Mouse (Mus musculus) G1E-ER4 (cell line): ENCODE data around the gene Ccdc183. TPM values are rescaled to one million over a fixed set of nuclear protein-coding genes. Genes with fewer than 3 reads are reported as not detected.

Experiments
- GATA1 ChIP-seq: IDR thresholded peaks from one replicate; pipeline ENCODE4 v1.8.0; 2012; ENCODE audit warnings: low read length, inconsistent platforms
- polyA plus RNA-seq: library from polyadenylated mRNA; stranded (reverse); fragments of >175 nt; gene quantifications from 2 replicates; pipeline ENCODE4 v1.2.3, GENCODE M21; 2012

Gene Ccdc183
- polyA plus RNA-seq, 1 experiment = not detected

DNA sequence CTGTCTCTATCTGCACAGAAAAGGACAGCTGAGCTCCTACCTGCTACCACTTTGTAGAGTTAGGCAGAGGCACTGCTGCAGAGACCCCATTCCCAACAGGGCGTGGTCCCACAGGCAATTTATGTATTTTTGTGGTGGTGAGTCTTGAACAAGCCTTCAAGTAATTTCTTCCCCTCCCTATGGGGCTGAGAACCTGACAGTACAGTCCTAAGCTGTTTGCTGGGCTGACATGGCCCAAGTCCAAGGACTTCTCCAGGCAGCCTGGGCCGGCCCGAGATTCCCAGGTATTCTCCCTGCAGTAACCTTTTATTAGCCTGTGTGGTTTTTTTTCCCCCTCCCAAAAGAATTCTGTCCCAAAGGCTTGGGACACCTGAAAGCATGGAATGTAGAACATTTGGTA lies 33.3 kb downstream of the Ccdc183 start:
- TF ChIP-seq GATA1 = no peak

DNA sequence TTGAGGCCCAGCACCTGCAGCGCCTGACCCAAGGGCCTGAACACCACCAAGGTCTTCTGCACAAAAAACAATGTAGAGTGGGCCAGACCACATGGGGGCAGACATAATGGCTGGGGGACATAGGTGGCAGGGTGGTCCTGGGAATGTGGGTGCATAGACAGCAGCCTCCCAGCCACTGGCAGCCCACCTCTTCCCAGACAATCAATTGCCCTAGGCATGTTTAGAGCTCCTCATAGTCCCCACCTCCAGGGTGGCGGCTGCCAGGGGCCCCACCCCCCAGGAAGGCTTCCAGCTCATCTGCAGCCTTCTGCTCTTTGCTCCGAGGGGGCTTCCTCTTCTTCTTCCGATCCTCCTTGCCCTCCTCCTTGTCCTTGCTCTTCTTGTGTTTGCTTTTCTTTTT lies 33.9 kb downstream of the Ccdc183 start:
- TF ChIP-seq GATA1 = no peak

DNA sequence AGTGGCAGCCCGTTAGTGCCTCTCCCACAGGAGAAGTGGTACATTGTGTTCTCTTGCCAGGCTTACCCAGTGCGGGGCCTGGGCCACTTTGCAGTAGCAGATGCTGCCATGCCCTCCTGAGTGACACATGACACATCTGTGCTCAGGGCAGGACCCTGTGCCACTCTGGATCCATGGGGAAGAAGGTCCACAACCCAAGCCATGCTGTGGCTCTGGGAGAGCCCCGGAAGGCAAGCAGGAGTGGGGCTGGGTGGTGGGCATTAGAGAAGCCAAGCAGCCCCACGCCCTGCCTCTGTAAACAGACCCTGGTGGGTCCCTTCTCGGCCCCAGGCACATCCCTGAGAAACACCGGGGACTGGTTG lies 34.4 kb downstream of the Ccdc183 start:
- TF ChIP-seq GATA1 = no peak

DNA sequence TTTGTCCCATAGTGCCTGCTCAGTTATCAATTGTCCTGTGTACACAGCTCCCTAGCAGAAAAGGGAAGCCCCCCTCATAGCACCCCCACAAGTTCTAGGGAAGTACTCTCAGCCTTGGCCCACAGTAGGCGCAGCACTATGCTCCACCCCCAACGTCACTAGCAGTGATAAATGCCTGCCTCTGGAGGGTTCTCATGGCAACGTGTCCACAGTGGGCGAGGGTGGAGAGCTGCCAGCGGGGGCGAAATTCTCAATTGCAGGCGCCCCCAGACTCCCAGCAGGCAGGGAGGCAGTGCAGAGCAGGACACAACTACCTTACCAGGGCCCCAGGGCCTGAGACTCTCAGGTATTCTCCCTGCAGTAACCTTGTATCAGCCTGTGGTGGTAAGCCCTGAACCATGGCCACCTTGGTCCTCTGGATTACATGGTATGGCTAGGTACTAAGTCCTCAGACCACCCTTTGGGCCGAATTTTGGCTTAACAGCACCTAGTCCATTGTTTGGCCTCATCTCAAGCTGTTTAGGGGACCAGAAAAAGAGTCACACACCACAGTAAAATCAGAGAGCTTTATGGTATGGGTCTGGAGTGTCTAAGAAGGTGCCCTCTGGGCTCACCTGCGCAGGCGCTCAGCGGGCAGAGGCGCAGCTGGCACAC lies 34.9 kb downstream of the Ccdc183 start:
- TF ChIP-seq GATA1 = no peak

DNA sequence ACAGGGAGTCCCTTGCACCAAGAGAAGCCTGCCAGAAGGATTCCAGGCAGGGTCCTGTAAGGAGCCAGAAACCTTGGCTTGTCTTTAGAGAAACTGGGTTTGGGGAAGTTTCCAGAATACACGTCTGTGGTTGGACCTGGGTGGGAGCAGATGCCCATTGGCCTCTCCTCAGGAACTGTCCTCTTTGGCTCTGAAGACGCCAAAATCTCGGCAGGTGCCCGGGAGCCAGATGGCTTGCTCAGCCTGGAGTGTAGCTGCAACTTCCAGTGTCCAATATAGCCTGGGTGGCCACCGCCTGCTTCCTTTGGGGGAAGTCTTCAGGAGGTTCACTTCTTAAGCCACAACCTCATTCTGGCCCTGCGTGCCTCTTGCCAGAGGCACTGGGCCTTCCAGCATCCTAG lies 35.6 kb downstream of the Ccdc183 start:
- TF ChIP-seq GATA1 = no peak

DNA sequence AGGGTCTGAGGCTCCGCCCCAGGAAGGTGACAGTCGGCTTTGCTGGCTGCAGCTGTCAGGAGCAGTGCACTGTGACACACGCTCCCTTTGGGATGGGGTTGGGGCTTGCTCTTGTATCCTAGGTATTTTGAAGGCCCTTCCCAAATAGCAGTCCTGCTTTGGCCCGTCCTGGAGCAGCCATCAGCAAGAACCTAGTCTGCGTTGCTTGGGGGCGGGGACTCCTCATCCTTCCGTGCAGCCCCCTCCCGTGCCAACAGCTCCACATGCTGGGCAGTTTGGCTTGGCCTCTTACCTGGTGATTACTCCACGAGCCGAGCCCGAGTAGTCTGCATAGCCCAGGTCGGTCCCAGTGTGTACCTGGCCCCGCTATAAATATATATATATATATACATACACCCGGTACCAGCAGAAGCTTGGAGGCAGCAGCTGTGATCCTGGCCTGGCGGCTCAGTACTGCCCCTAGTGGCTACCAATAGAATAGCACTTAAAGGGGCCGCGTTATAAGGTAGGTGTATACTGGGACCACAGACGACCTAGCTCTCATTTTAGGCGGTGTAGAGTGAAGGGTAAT lies 36.1 kb downstream of the Ccdc183 start, which contains the start of gene Ajm1:
TSS of gene Ajm1 (minus strand) at position 464 of the 571 bp plus-strand sequence.
- TF ChIP-seq GATA1 = no peak

DNA sequence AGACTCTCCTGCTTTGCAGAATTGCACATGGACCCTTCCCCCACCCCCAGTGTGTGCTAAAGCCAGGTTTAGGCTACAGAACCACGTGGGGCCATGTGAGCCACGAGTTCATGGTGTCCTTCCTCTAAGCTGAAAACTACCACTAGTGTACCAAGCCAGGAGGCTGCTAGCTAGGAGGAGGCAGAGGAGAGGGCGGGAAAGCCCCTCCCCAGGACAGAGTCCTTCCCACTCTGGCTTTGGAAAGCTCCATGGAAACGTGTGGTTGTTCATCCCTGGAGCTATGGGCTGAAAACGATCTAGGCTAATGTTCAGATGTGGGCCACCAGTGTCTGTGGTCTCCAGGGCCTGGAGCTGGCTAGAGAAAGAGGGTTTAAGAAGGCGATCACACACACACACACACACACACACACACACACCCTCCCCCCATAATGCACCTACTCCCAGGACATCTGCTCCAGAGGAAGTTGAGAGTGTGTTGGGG lies 36.8 kb downstream of the Ccdc183 start:
- no peak for TF ChIP-seq GATA1

DNA sequence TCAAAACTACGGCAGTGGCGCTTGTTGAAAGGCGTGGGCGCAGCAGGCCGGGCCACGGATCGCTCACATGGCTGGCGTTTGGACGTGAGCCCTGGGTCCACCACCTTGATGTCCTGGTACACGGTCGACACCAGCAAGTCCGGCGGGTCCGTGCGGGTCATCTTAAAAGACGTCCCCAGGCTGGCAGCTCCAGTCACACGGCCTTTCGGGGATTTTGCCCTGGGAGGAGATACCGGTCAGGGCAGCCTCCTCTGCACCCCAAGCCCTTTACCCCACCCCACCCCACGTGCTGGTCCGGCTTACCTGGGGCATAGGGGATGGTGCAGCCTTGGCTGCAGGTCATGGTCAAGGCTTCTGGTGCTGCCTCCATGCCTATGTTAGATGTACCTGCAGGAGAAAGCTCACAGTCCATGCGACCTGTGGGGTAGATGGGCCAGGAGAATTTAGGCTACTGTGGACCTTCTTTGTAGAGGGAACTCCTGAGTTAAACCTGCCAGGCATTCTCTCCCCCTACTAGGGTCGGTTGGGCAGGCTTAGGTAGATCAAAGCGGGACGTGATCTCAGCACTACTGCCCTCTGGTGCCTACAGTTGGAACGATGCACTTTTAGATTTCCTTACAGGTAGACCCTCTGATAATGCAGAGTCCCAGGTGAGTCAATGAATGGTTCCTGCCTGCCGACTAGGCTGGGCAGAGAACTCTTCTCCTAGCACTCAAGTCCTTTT lies 37.6 kb downstream of the Ccdc183 start:
- TF ChIP-seq GATA1 = no peak

DNA sequence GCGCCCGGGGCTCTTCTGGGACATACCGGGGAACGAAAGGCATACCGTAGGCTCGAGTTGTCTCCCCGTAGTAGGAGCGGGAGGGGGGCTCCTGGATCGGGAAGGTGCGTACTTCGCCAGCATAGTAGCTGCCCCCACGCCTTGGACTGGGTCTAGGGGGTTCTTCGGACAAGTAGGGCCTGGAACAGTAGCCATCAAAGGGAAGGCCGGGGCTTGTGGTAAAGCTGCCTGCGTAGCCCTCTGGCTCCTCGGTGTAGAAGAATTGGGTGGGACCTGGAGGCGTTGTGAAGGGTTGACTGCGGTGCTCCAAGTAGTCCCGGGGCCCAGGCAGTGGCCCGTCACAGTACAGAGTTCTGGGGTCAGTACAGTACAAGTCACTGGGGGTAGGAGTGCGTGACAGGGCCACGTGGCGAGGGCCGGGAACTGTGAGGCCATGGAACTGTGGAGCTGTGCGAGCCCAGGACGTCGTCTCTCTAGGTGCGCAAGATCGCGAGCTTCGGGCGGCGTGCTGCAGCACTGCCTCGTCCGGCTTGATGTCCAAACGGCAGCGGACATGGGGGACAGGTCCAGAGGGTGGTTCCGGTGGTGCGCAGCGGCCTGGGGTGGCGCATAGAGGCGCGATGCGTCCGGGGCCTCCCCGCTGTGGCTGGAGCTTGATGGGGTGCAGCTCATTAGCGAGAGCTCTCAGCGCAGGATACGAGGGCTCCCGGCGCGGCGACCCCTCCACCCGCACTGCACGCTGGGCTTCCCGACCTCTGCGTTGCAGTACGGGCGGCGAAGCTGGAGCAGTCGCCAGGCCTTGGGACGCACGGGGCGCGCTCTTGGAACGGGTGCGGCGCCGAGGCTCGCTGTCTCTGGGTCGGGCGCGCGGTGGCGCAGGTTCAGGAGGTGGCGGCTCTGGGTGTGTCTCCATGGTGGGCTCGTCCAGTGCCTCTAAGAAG lies 38.4 kb downstream of the Ccdc183 start:
- no peak for TF ChIP-seq GATA1

DNA sequence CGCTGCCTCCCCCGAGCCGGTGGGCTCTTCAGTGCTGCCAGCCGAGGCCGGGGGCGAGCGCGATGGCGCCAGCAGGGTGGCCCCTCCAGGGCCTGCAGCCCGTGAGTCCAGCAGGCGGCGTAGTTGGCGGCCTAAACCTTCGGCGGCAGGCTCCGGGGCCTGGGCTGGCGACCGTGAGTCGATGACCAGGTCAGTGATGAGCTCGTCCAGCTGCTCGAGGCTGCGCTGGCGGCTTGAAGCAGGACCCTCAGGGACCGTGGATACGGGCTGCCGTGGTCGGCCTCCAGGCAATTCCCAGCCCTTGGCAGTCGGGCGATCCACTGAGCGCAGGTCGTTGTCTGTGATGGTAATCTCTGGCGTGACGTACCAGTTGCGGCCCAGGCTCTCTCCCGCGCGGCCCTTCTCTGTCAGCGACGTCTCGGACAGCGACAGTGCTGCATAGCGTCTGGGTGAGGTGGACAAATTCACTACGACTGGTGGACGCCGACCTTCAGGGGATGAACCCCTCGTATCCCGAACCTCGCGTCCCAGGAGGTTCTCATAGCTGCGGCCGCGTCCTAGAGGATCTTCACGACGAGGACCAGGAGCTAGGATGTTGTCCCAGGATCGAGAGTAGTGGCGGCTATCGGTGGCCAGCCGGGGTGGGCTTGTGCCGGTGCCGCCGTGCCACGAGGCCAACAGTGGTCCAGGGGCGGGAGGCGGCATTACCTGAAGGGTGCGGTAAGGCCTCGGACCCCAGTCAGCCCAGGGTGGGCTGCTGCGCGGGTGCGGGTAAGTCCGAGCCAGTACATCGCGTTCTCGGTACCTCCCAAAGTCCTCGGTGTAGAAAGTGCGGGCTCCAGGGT lies 39.3 kb downstream of the Ccdc183 start:
- TF ChIP-seq GATA1 = no peak

DNA sequence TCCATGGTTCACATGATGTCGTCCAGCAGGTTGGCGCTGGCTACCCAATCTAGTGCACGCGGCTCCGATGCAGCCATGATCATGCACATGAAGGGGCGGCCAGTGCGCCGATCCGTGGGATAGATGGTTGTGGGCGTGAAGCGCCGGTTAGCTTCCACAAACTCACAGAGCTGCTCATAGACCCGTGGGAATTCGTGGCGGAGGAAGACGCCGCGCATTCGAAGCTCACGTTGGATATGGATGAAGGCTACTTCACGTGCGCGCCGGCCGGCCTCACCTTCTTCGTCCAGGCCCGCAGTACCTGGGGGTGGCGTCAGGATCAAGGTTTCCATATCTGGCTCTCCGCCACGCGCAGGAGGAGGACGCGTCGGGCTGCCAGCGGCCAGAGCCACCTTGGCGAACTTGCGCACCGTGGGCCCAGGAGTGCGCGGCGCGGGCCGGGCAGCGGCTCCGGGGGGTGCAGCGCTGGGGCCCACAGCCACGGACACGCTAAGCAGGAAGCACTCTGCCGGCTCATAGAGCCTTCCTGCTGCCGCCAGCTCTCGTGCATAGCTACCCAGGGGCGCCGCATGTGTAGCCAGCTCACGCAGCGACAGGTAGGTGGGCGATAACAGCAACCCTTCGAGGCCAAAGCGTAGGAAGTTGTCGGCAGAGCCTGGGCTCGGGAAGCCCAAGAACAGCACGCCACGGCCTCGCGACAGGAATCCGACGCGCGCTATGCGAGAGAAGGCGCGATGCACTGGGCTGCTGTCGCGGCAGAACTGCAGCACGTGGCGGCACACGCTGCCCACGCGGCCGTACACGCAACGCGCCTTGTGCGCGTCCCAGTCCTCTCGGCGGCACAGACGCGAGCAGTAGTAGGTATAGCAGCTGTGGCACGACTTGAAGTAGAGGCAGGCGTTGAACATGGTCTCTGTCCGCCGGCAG lies 40.2 kb downstream of the Ccdc183 start:
- TF ChIP-seq GATA1 = no peak

DNA sequence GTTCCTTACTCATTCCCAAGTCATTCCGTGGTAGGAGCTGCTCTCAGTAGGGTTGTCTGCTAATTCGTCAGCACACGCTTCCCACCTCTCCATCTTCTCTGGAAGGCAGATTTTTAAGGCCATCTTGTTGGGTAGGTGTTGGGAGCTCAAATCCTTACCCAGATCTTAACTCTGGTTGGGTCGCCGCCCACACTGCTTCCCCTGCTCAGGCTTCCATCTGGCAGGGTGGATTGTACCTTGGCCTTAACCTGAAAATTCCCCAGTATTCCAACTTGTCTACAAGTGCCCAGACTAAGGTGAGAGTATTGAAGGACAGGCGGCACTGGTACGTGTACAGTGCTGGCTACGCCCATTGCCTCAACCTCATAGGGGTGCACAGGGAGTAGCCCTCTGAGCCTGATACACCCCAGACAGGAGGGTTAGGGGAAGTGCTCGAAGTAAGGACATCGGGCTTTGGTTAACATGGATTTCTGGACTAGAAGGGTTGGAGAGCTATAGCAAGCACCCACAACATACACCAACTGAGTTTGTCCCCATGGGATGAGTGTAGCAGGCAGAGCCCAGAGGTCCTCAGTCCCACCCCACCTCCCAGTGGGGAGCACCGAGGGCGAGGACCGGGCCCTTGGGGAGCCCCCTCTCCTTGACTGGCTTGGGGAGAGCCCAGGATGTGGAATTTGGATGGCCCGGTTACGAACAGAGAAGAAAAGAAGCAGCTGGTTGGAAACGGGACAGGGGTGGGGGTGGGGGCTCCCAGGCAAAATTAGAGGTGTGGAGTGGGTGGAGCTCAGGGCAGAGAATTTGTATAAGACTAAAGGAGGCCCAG lies 41.2 kb downstream of the Ccdc183 start:
- no peak for TF ChIP-seq GATA1
